Mouse (Mus musculus) lung, adult 2 months (tissue): ENCODE data around the gene Robo4.

Source experiments
- CTCF ChIP-seq: fragments of 200-500 bp; IDR thresholded peaks from 2 replicates; pipeline ENCODE4 v1.5.1; 2011; ENCODE audit warnings: mild to moderate bottlenecking, low read length, control low read depth; ENCODE audit not compliant: insufficient read depth
- POLR2A ChIP-seq: fragments of 200-500 bp; IDR thresholded peaks from 2 replicates; pipeline ENCODE4 v1.6.1; 2011; ENCODE audit warnings: low read depth, mild to moderate bottlenecking, control low read depth, low read length, borderline replicate concordance; ENCODE audit errors: extremely low read depth

GRCm38 (mm10) chr9:37375718-37376117 lies 26.0 kb upstream of the Robo4 start:
- TF ChIP-seq CTCF (no peak), POLR2A (no peak)
